Mouse (Mus musculus) CH12.LX (cell line): ENCODE measurements at regions not wholly inside any gene's neighbourhood (a gene's known extent, or its start where the extent isn't known, plus 50 kb on each side); places are given as distances from the start of the nearest gene placed in this dataset.

Experiments used
- DNase-seq: peaks from one replicate; pipeline ENCODE4 v3.0.0-alpha.2; 2013; ENCODE audit errors: extremely low read depth
- H3K27ac ChIP-seq: 2 replicates; pipeline ENCODE4 v1.5.1; 2012; ENCODE audit warnings: low read depth, mild to moderate bottlenecking, control low read depth, moderate library complexity; ENCODE audit not compliant: insufficient read depth
- H3K27me3 ChIP-seq: replicated peaks from 2 replicates; pipeline ENCODE3; 2012; ENCODE audit warnings: inconsistent platforms
- H3K36me3 ChIP-seq, 2 experiments: replicated peaks in 1 of 2; 2 replicates each; pipeline versions ENCODE3 to v1.6.1; 2012; ENCODE audit warnings: inconsistent platforms in 1 of 2, low read length in 1 of 2, mild to moderate bottlenecking in 1 of 2, mixed read lengths in 1 of 2, moderate library complexity in 1 of 2; ENCODE audit not compliant: control insufficient read depth in 1 of 2, insufficient read depth in 1 of 2
- H3K4me1 ChIP-seq, 2 experiments: 2 replicates each; pipeline ENCODE4 v1.6.1; 2012; ENCODE audit warnings: inconsistent platforms in 1 of 2, moderate library complexity in 1 of 2; ENCODE audit not compliant: insufficient read depth in 2 of 2, control insufficient read depth in 1 of 2
- H3K4me2 ChIP-seq: 2 replicates; pipeline ENCODE4 v1.6.1; 2012; ENCODE audit warnings: low read depth, mild to moderate bottlenecking, control low read depth; ENCODE audit not compliant: poor library complexity, insufficient read depth, severe bottlenecking
- H3K4me3 ChIP-seq, 3 experiments: fragments of 150-350 bp in 1 of 3; sonication (generic) in 1 of 3; replicated peaks in 1 of 3; 2 replicates each; pipeline versions ENCODE3 to v1.5.1; 2011 to 2012; ENCODE audit warnings: low read depth in 2 of 3, low read length in 2 of 3, mild to moderate bottlenecking in 2 of 3, moderate library complexity in 2 of 3, control low read depth in 1 of 3, improper control_type of control experiment in 1 of 3, inconsistent platforms in 1 of 3, mixed read lengths in 1 of 3; ENCODE audit not compliant: poor library complexity in 1 of 3
- H3K79me2 ChIP-seq: replicated peaks from 2 replicates; pipeline ENCODE4 v1.6.1; 2012; ENCODE audit warnings: mild to moderate bottlenecking, moderate library complexity; ENCODE audit not compliant: control insufficient read depth, poor library complexity, insufficient read depth, severe bottlenecking; ENCODE audit errors: extremely low read depth
- H3K9ac ChIP-seq: 2 replicates; pipeline ENCODE4 v1.6.1; 2012; ENCODE audit warnings: low read depth, mild to moderate bottlenecking, control low read depth, moderate library complexity; ENCODE audit not compliant: insufficient read depth
- H3K9me3 ChIP-seq: replicated peaks from 2 replicates; pipeline ENCODE3; 2012; ENCODE audit warnings: low read length, inconsistent platforms, mixed read lengths
- BHLHE40 ChIP-seq: IDR thresholded peaks from 2 replicates; pipeline ENCODE4 v1.6.1; 2011; ENCODE audit warnings: mild to moderate bottlenecking, low read depth, low read length, improper control_type of control experiment
- CHD1 ChIP-seq: IDR thresholded peaks from 2 replicates; pipeline ENCODE4 v1.6.1; 2012; ENCODE audit warnings: low read depth, low read length, improper control_type of control experiment, inconsistent platforms
- CHD2 ChIP-seq: IDR thresholded peaks from 2 replicates; pipeline ENCODE4 v1.6.1; 2011; ENCODE audit warnings: low read length, improper control_type of control experiment
- CTCF ChIP-seq, 2 experiments: IDR thresholded peaks in 1 of 2; conservative IDR thresholded peaks in 1 of 2; 2 replicates each; pipeline ENCODE4 v1.5.1; 2011 to 2012; ENCODE audit warnings: low read depth in 2 of 2, low read length in 2 of 2, improper control_type of control experiment in 1 of 2, inconsistent platforms in 1 of 2, mild to moderate bottlenecking in 1 of 2, moderate library complexity in 1 of 2
- ELF1 ChIP-seq: IDR thresholded peaks from 2 replicates; pipeline ENCODE4 v1.6.1; 2014; ENCODE audit warnings: low read depth, mild to moderate bottlenecking, inconsistent platforms, low read length, improper control_type of control experiment
- EP300 ChIP-seq: IDR thresholded peaks from 2 replicates; pipeline ENCODE4 v1.6.1; 2011; ENCODE audit warnings: low read length, improper control_type of control experiment
- ETS1 ChIP-seq: conservative IDR thresholded peaks from 2 replicates; pipeline ENCODE4 v1.6.1; 2012; ENCODE audit warnings: low read depth, mild to moderate bottlenecking, inconsistent platforms, low read length, improper control_type of control experiment, moderate library complexity
- GABPA ChIP-seq: IDR thresholded peaks from 2 replicates; pipeline ENCODE4 v1.6.1; 2012; ENCODE audit warnings: low read depth, low read length, improper control_type of control experiment, inconsistent platforms; ENCODE audit not compliant: insufficient replicate concordance
- HCFC1 ChIP-seq: IDR thresholded peaks from 2 replicates; pipeline ENCODE4 v1.6.1; 2012; ENCODE audit warnings: low read depth, mild to moderate bottlenecking, inconsistent platforms, low read length, improper control_type of control experiment
- JUND ChIP-seq: conservative IDR thresholded peaks from 2 replicates; pipeline ENCODE4 v1.6.1; 2011; ENCODE audit warnings: low read depth, low read length, improper control_type of control experiment
- MAX ChIP-seq: IDR thresholded peaks from 2 replicates; pipeline ENCODE4 v1.6.1; 2011; ENCODE audit warnings: low read length, improper control_type of control experiment
- MXI1 ChIP-seq: IDR thresholded peaks from 2 replicates; pipeline ENCODE4 v1.6.1; 2011; ENCODE audit warnings: mild to moderate bottlenecking, low read depth, low read length, improper control_type of control experiment
- NELFE ChIP-seq: IDR thresholded peaks from 2 replicates; pipeline ENCODE4 v1.6.1; 2011; ENCODE audit warnings: low read depth, low read length, improper control_type of control experiment
- NRF1 ChIP-seq: IDR thresholded peaks from 2 replicates; pipeline ENCODE4 v1.6.1; 2014; ENCODE audit warnings: low read depth, mild to moderate bottlenecking, inconsistent platforms, low read length, improper control_type of control experiment, moderate library complexity
- PAX5 ChIP-seq: IDR thresholded peaks from 2 replicates; pipeline ENCODE4 v1.6.1; 2012; ENCODE audit warnings: low read length, inconsistent platforms, mixed read lengths
- POLR2A ChIP-seq: IDR thresholded peaks from 2 replicates; pipeline ENCODE4 v1.6.1; 2011; ENCODE audit warnings: low read depth, mild to moderate bottlenecking, improper control_type of control experiment, low read length
- POLR2AphosphoS2 ChIP-seq: IDR thresholded peaks from 2 replicates; pipeline ENCODE4 v1.6.1; 2011; ENCODE audit warnings: low read depth, low read length, improper control_type of control experiment
- RAD21 ChIP-seq: IDR thresholded peaks from 2 replicates; pipeline ENCODE4 v1.6.1; 2011; ENCODE audit warnings: low read depth, mild to moderate bottlenecking, low read length, improper control_type of control experiment, moderate library complexity
- RCOR1 ChIP-seq: conservative IDR thresholded peaks from 2 replicates; pipeline ENCODE4 v1.6.1; 2012; ENCODE audit warnings: low read depth, mild to moderate bottlenecking, inconsistent platforms, low read length, improper control_type of control experiment
- SIN3A ChIP-seq: IDR thresholded peaks from 2 replicates; pipeline ENCODE4 v1.6.1; 2012; ENCODE audit warnings: low read length, improper control_type of control experiment, inconsistent platforms
- SMC3 ChIP-seq: IDR thresholded peaks from 2 replicates; pipeline ENCODE4 v1.6.1; 2011; ENCODE audit warnings: low read depth, low read length, improper control_type of control experiment
- TCF12 ChIP-seq: IDR thresholded peaks from 2 replicates; pipeline ENCODE4 v1.6.1; 2014; ENCODE audit warnings: low read depth, mild to moderate bottlenecking, inconsistent platforms, low read length, improper control_type of control experiment
- USF1 ChIP-seq: IDR thresholded peaks from 2 replicates; pipeline ENCODE4 v1.6.1; 2014; ENCODE audit warnings: low read depth, mild to moderate bottlenecking, inconsistent platforms, low read length, improper control_type of control experiment
- ZKSCAN1 ChIP-seq: IDR thresholded peaks from 2 replicates; pipeline ENCODE4 v1.6.1; 2012; ENCODE audit warnings: low read depth, inconsistent platforms, low read length, improper control_type of control experiment, borderline replicate concordance
- ZMIZ1 ChIP-seq: IDR thresholded peaks from 2 replicates; pipeline ENCODE4 v1.6.1; 2012; ENCODE audit warnings: low read depth, mild to moderate bottlenecking, inconsistent platforms, low read length, improper control_type of control experiment
- ZNF384 ChIP-seq: IDR thresholded peaks from 2 replicates; pipeline ENCODE4 v1.6.1; 2012; ENCODE audit warnings: low read depth, low read length, improper control_type of control experiment, inconsistent platforms
- dilution Hi-C: fragments of 300-500 bp; cut with MboI; formaldehyde crosslinking; loops from 2 replicates; pipeline ENCODE4 v1.14.3; 2020; ENCODE audit warnings: low sequenced_read_pairs; ENCODE audit not compliant: extremely low pct_unique_long_range_greater_than_20kb, extremely low pct_ligation_motif_present
- in situ Hi-C: fragments of 300-500 bp; cut with MboI; formaldehyde crosslinking; loops from 3 replicates; pipeline ENCODE4 v1.14.3; 2019; ENCODE audit warnings: low sequenced_read_pairs, low pct_ligation_motif_present, low pct_unique_long_range_greater_than_20kb, mixed read lengths

DNA sequence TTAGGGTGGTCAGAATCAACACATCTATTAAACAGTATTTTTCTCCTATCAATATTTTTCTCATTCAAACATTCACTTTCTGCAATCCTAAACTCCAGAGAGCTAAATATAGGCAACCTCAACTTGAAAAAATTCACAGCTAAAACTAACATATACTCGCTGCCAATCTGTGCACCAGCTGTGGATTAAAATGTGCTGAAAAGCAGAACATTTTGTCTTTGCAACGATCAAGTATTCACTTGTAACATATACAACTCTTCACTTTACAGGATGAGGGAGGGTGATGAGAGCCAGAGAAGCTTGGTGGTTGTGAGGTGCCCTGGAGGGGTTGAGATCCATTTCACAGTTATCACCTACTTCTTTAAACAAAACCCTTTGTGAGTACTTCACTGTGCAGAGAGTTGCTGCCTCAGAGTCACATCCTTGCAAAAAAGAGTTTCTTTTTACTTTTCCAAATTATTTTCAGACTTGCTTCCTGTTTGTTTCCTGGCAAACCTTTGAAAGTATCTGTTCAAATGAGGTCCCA lies 991.1 kb upstream of the Acvr2a start:
- no peaks in the 10 kb centered on the region for H3K4me1 ChIP-seq
- H3K4me2 ChIP-seq: no peak overlapping the region
- dilution Hi-C loops: no loop called here
- H3K36me3 ChIP-seq: no peaks in the 10 kb centered on the region
- H3K27ac ChIP-seq: no peak overlapping the region
- H3K4me3 ChIP-seq: no peak overlapping the region
- TF ChIP-seq NRF1 (no peak), CHD1 (no peak), SIN3A (no peak), RAD21 (no peak), HCFC1 (no peak), ELF1 (no peak), CHD2 (no peak), ZMIZ1 (no peak), NELFE (no peak), BHLHE40 (no peak), POLR2A (no peak), ZNF384 (no peak), MXI1 (no peak), EP300 (no peak)
- no peaks in the 10 kb centered on the region for H3K79me2 ChIP-seq
- H3K9ac ChIP-seq: no peak overlapping the region
- no peaks in the 10 kb centered on the region for H3K9me3 ChIP-seq
- no peaks in the 10 kb centered on the region for H3K27me3 ChIP-seq
- in situ Hi-C loops: no loop called here
- DNase-seq: no peak

DNA sequence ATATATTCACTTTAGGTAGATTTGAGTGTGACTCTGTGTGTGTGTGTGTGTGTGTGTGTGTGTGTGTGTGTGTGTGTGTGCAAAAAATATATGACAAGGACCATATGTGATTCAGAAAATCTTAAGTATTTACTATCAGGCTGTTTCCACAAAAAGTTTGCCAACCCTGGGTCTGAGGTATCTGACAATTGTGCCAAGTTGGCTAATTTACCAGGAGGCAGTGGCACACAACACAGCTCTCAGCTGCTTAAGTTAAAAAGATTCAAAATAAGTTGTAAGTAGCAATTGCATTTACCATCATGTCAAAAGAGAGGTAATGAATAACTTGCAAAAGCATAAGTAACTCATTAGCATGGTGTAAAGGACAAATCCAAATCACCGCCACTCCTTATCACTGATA lies 981.4 kb upstream of the Acvr2a start:
- peaks cover 2% of the 10 kb centered on the region for H3K9me3 ChIP-seq
- no peak for TF ChIP-seq JUND
- no peak for TF ChIP-seq GABPA
- TF ChIP-seq BHLHE40: no peak
- TF ChIP-seq USF1: no peak
- TF ChIP-seq CTCF (conservative IDR thresholded peaks at IDR 0.05 in 1 of 2, IDR thresholded peaks at IDR 0.05 in 1 of 2; ENCODE audit: low read depth in 2 of 2, low read length in 2 of 2): no peak
- TF ChIP-seq ZKSCAN1: no peak
- no peak for TF ChIP-seq NRF1
- no peak for TF ChIP-seq RCOR1
- no peak for TF ChIP-seq MAX
- TF ChIP-seq CHD1: no peak
- no peak for TF ChIP-seq PAX5
- TF ChIP-seq TCF12: no peak
- TF ChIP-seq SMC3: no peak
- TF ChIP-seq RAD21: no peak
- no peak for TF ChIP-seq ZMIZ1
- no peak for TF ChIP-seq POLR2AphosphoS2
- no peak for TF ChIP-seq ETS1
- TF ChIP-seq, all 38 proteins: peak for 0
- Histone ChIP-seq H3K36me3 (no peaks in the 10 kb centered on the region), H3K27ac (no peak overlapping the region), H3K4me3 (no peak overlapping the region), H3K79me2 (no peaks in the 10 kb centered on the region), H3K27me3 (no peaks in the 10 kb centered on the region), H3K4me2 (no peak overlapping the region), H3K4me1 (no peaks in the 10 kb centered on the region), H3K9ac (no peak overlapping the region)
- DNase-seq: no peak
- in situ Hi-C loops (no loop called here), dilution Hi-C loops (no loop called here)
